Mouse (Mus musculus): ENCODE results near the gene Sema4f. TPM values are rescaled to one million over a fixed set of nuclear protein-coding genes. Genes with fewer than 3 reads are reported as not detected.
A peak's percentile ranks its signal among the peaks of the same experiment; 100 is the strongest.

Sema4f gene
- polyA plus RNA-seq, 1 experiment = 0.23 TPM

DNA sequence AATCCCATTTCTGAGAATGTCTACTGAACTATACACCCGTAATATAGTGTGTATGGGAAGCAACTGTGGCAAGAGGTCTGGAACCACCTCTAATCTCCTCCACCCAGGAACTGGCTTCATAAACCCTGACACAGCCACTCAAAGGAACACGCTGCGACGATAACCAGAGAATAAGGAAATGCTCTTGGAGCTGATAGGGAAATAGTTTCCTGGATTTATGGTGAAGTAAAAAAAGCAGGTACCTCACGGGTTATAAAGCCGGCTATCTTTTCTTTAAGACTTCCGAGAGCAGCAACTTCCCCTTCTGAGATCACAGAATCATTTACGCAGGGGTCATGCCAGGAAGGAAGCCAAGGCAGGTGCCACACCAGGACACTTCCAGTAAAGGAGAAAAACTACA lies 37.0 kb downstream of the Sema4f start:
- Histone ChIP-seq H3K27me3 (ENCODE audit: control insufficient read depth, insufficient read depth, insufficient read length) (no peaks in the 10 kb centered on the region), H3K4me3 (ENCODE audit: insufficient read depth, poor library complexity, severe bottlenecking) (no peak overlapping the region), H3K79me3 (ENCODE audit: low read depth) (no peaks in the 10 kb centered on the region), H3ac (ENCODE audit: control insufficient read depth, insufficient read length, low read depth) (no peak overlapping the region), H3K36me3 (ENCODE audit: control insufficient read depth, insufficient read depth) (no peaks in the 10 kb centered on the region), H3K79me2 (ENCODE audit: control insufficient read depth, insufficient read depth) (no peaks in the 10 kb centered on the region)
- no peak for TF ChIP-seq CTCF (IDR thresholded peaks at IDR 0.05; ENCODE audit: control insufficient read depth, insufficient read depth, insufficient read length)
- TF ChIP-seq USF1 (IDR thresholded peaks at IDR 0.05; ENCODE audit: low read depth) = no peak
- no peak for TF ChIP-seq CEBPB (IDR thresholded peaks at IDR 0.05; ENCODE audit: low read depth)
- TF ChIP-seq FOSL1 (IDR thresholded peaks at IDR 0.05; ENCODE audit: insufficient read depth, low read length, poor library complexity, severe bottlenecking) = no peak
- TF ChIP-seq MYOD1 (IDR thresholded peaks at IDR 0.05; ENCODE audit: control insufficient read depth, insufficient read length, low read depth) = no peak
- TF ChIP-seq MAX (IDR thresholded peaks at IDR 0.05) = no peak
- no peak for TF ChIP-seq MYOG (IDR thresholded peaks at IDR 0.05; ENCODE audit: control insufficient read depth, extremely low read depth, insufficient read length)

DNA sequence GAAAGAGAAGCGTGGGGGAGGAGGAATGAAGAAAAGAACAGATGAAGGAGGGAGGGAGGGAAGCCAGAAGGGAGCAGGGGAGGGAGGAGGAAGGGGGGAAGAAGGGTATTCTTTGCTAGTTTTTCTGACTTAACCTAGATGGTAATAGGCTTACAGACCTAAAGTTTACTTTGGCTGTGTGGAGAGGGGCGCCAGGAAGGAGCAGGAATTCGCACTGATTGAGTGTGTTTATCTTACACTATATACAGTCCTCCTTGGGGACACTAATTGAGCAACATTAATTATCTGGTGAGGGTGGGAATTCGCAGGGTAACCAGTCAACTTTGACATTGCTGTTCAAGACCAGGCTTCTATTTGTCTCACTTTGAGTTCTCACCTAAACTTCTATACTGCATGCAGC lies 40.8 kb downstream of the Sema4f start:
- Histone ChIP-seq H3ac (ENCODE audit: control insufficient read depth, insufficient read length, low read depth) (no peak overlapping the region), H3K27me3 (ENCODE audit: control insufficient read depth, insufficient read depth, insufficient read length) (no peaks in the 10 kb centered on the region), H3K79me3 (ENCODE audit: low read depth) (no peaks in the 10 kb centered on the region), H3K36me3 (ENCODE audit: control insufficient read depth, insufficient read depth) (no peaks in the 10 kb centered on the region), H3K4me3 (ENCODE audit: insufficient read depth, poor library complexity, severe bottlenecking) (no peak overlapping the region), H3K79me2 (ENCODE audit: control insufficient read depth, insufficient read depth) (no peaks in the 10 kb centered on the region)
- no peak for TF ChIP-seq USF1 (IDR thresholded peaks at IDR 0.05; ENCODE audit: low read depth)
- no peak for TF ChIP-seq CEBPB (IDR thresholded peaks at IDR 0.05; ENCODE audit: low read depth)
- TF ChIP-seq MYOG (IDR thresholded peaks at IDR 0.05; ENCODE audit: control insufficient read depth, extremely low read depth, insufficient read length) = no peak
- no peak for TF ChIP-seq MAX (IDR thresholded peaks at IDR 0.05)
- TF ChIP-seq FOSL1 (IDR thresholded peaks at IDR 0.05; ENCODE audit: insufficient read depth, low read length, poor library complexity, severe bottlenecking) = no peak
- TF ChIP-seq CTCF (IDR thresholded peaks at IDR 0.05; ENCODE audit: control insufficient read depth, insufficient read depth, insufficient read length) = no peak
- TF ChIP-seq MYOD1 (IDR thresholded peaks at IDR 0.05; ENCODE audit: control insufficient read depth, insufficient read length, low read depth) = no peak

GRCm38 (mm10) chr6:82898227-82898626 lies 41.3 kb downstream of the Sema4f start:
- Histone ChIP-seq H3ac (ENCODE audit: control insufficient read depth, insufficient read length, low read depth) (no peak overlapping the region), H3K4me3 (ENCODE audit: insufficient read depth, poor library complexity, severe bottlenecking) (no peak overlapping the region), H3K79me3 (ENCODE audit: low read depth) (no peaks in the 10 kb centered on the region), H3K79me2 (ENCODE audit: control insufficient read depth, insufficient read depth) (no peaks in the 10 kb centered on the region), H3K36me3 (ENCODE audit: control insufficient read depth, insufficient read depth) (no peaks in the 10 kb centered on the region), H3K27me3 (ENCODE audit: control insufficient read depth, insufficient read depth, insufficient read length) (no peaks in the 10 kb centered on the region)
- no peak for TF ChIP-seq MAX (IDR thresholded peaks at IDR 0.05)
- no peak for TF ChIP-seq CTCF (IDR thresholded peaks at IDR 0.05; ENCODE audit: control insufficient read depth, insufficient read depth, insufficient read length)
- TF ChIP-seq MYOG (IDR thresholded peaks at IDR 0.05; ENCODE audit: control insufficient read depth, extremely low read depth, insufficient read length) = no peak
- TF ChIP-seq USF1 (IDR thresholded peaks at IDR 0.05; ENCODE audit: low read depth) = no peak
- no peak for TF ChIP-seq CEBPB (IDR thresholded peaks at IDR 0.05; ENCODE audit: low read depth)
- TF ChIP-seq FOSL1 (IDR thresholded peaks at IDR 0.05; ENCODE audit: insufficient read depth, low read length, poor library complexity, severe bottlenecking) = no peak
- TF ChIP-seq MYOD1 (IDR thresholded peaks at IDR 0.05; ENCODE audit: control insufficient read depth, insufficient read length, low read depth) = no peak

- H3K79me2 ChIP-seq (ENCODE audit: control insufficient read depth, insufficient read depth) = no peaks in the 10 kb centered on the region
- H3K27me3 ChIP-seq (ENCODE audit: control insufficient read depth, insufficient read depth, insufficient read length) = no peaks in the 10 kb centered on the region
- TF ChIP-seq CTCF (IDR thresholded peaks at IDR 0.05; ENCODE audit: control insufficient read depth, insufficient read depth, insufficient read length) (no peak), MYOG (IDR thresholded peaks at IDR 0.05; ENCODE audit: control insufficient read depth, extremely low read depth, insufficient read length) (no peak), MYOD1 (IDR thresholded peaks at IDR 0.05; ENCODE audit: control insufficient read depth, insufficient read length, low read depth) (no peak), USF1 (IDR thresholded peaks at IDR 0.05; ENCODE audit: low read depth) (no peak), FOSL1 (IDR thresholded peaks at IDR 0.05; ENCODE audit: insufficient read depth, low read length, poor library complexity, severe bottlenecking) (no peak), MAX (IDR thresholded peaks at IDR 0.05) (no peak), CEBPB (IDR thresholded peaks at IDR 0.05; ENCODE audit: low read depth) (no peak)
- no peaks in the 10 kb centered on the region for H3K36me3 ChIP-seq (ENCODE audit: control insufficient read depth, insufficient read depth)
- no peak overlapping the region for H3ac ChIP-seq (ENCODE audit: control insufficient read depth, insufficient read length, low read depth)
- H3K79me3 ChIP-seq (ENCODE audit: low read depth) = no peaks in the 10 kb centered on the region
- no peak overlapping the region for H3K4me3 ChIP-seq (ENCODE audit: insufficient read depth, poor library complexity, severe bottlenecking)
These were observed 42.3 kb downstream of the Sema4f start for GRCm38 (mm10) chr6:82897311-82897710.

DNA sequence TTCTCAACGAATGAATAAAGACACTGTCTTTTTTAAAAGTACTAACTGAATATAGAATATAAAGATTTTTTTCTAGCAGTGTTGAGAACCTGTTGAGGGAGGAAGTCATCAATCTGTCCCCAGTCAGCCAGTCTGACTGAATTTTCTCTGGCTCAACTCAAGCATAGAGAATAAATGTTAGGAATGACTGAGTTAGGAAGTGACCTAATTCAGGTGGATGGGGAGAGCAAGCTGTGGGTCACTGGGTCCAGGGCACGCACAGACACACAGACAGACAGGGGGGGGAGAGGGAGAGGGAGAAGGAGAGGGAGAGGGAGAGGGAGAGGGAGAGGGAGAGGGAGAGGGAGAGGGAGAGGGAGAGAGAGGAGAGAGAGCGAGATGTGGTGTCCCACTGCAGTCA lies 46.2 kb downstream of the Sema4f start:
- Histone ChIP-seq H3K79me2 (ENCODE audit: control insufficient read depth, insufficient read depth) (no peaks in the 10 kb centered on the region), H3K36me3 (ENCODE audit: control insufficient read depth, insufficient read depth) (no peaks in the 10 kb centered on the region), H3K79me3 (ENCODE audit: low read depth) (no peaks in the 10 kb centered on the region), H3ac (ENCODE audit: control insufficient read depth, insufficient read length, low read depth) (no peak overlapping the region), H3K4me3 (ENCODE audit: insufficient read depth, poor library complexity, severe bottlenecking) (no peak overlapping the region), H3K27me3 (ENCODE audit: control insufficient read depth, insufficient read depth, insufficient read length) (no peaks in the 10 kb centered on the region)
- TF ChIP-seq MYOG (IDR thresholded peaks at IDR 0.05; ENCODE audit: control insufficient read depth, extremely low read depth, insufficient read length) (no peak), CEBPB (IDR thresholded peaks at IDR 0.05; ENCODE audit: low read depth) (no peak), CTCF (IDR thresholded peaks at IDR 0.05; ENCODE audit: control insufficient read depth, insufficient read depth, insufficient read length) (no peak), FOSL1 (IDR thresholded peaks at IDR 0.05; ENCODE audit: insufficient read depth, low read length, poor library complexity, severe bottlenecking) (no peak), MYOD1 (IDR thresholded peaks at IDR 0.05; ENCODE audit: control insufficient read depth, insufficient read length, low read depth) (no peak), MAX (IDR thresholded peaks at IDR 0.05) (no peak), USF1 (IDR thresholded peaks at IDR 0.05; ENCODE audit: low read depth) (no peak)

DNA sequence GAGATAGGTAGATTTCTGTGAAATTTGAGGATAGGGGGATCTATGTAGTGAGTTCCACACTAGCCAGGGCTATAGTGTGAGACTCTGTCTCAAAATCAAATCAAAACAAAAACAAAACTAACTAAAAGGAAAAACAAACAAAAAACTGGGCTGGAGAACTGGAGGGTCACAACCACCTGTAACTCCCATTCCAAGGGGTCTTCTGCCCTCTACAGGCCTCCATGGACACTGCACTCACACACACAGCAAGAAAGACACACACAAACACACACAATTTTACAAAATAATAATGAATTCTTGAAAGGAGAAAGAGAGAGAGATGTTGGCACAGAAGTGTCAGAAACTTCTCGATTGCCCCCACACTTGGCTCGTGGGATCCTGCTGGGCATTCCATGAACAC lies 47.0 kb downstream of the Sema4f start:
- H3K79me2 ChIP-seq (ENCODE audit: control insufficient read depth, insufficient read depth) = no peaks in the 10 kb centered on the region
- H3K36me3 ChIP-seq (ENCODE audit: control insufficient read depth, insufficient read depth) = no peaks in the 10 kb centered on the region
- H3ac ChIP-seq (ENCODE audit: control insufficient read depth, insufficient read length, low read depth) = no peak overlapping the region
- no peaks in the 10 kb centered on the region for H3K27me3 ChIP-seq (ENCODE audit: control insufficient read depth, insufficient read depth, insufficient read length)
- H3K4me3 ChIP-seq (ENCODE audit: insufficient read depth, poor library complexity, severe bottlenecking) = no peak overlapping the region
- H3K79me3 ChIP-seq (ENCODE audit: low read depth) = no peaks in the 10 kb centered on the region
- TF ChIP-seq MYOG (IDR thresholded peaks at IDR 0.05; ENCODE audit: control insufficient read depth, extremely low read depth, insufficient read length) (no peak), CTCF (IDR thresholded peaks at IDR 0.05; ENCODE audit: control insufficient read depth, insufficient read depth, insufficient read length) (peak; percentile 66), MAX (IDR thresholded peaks at IDR 0.05) (no peak), FOSL1 (IDR thresholded peaks at IDR 0.05; ENCODE audit: insufficient read depth, low read length, poor library complexity, severe bottlenecking) (no peak)

All from C2C12 (cell line).